Mouse (Mus musculus) kidney, embryonic 16.5 days (tissue): Measurements from ENCODE around the gene Entpd1. TPM values are rescaled to one million over a fixed set of nuclear protein-coding genes. Genes with fewer than 3 reads are reported as not detected.
"Not testable (repeated sequence)": the region's sequence is repeated elsewhere in the genome, so short reads cannot be mapped to it uniquely, and the experiment has no call there.

Source experiments
- ATAC-seq: fragments of 200-750 bp; cut with Nextera tagmentation; 2 replicates; pipeline ENCODE4 v1.8.0; 2017; ENCODE audit warnings: moderate TSS enrichment; ENCODE audit not compliant: low FRiP score, low TSS enrichment
- H3K27ac ChIP-seq: fragments of 300-500 bp; sonication (generic); 2 replicates; pipeline ENCODE4 v1.5.1; 2014; ENCODE audit warnings: low read length
- H3K27me3 ChIP-seq: fragments of 300-500 bp; sonication (generic); 2 replicates; pipeline ENCODE4 v1.6.1; 2014; ENCODE audit warnings: low read length, control low read depth, mixed read lengths; ENCODE audit not compliant: insufficient read depth
- H3K36me3 ChIP-seq: fragments of 300-500 bp; sonication (generic); 2 replicates; pipeline ENCODE4 v1.6.1; 2014; ENCODE audit warnings: low read length, control low read depth, mixed read lengths; ENCODE audit not compliant: insufficient read depth
- H3K4me1 ChIP-seq: fragments of 300-500 bp; sonication (generic); 2 replicates; pipeline ENCODE4 v1.6.1; 2014; ENCODE audit warnings: low read length, control low read depth, mixed read lengths; ENCODE audit not compliant: insufficient read depth
- H3K4me2 ChIP-seq: fragments of 300-500 bp; sonication (generic); replicated peaks from 2 replicates; pipeline ENCODE4 v1.6.1; 2014; ENCODE audit warnings: low read depth, low read length
- H3K4me3 ChIP-seq: fragments of 300-500 bp; sonication (generic); 2 replicates; pipeline ENCODE4 v1.5.1; 2014; ENCODE audit warnings: mild to moderate bottlenecking, low read length
- H3K9ac ChIP-seq: fragments of 300-500 bp; sonication (generic); replicated peaks from 2 replicates; pipeline ENCODE4 v1.6.1; 2014; ENCODE audit warnings: low read length
- H3K9me3 ChIP-seq: fragments of 300-500 bp; sonication (generic); 2 replicates; pipeline ENCODE4 v1.6.1; 2016; ENCODE audit warnings: low read length, control low read depth
- WGBS: fragments of 180-500 bp; shearing (Covaris S2); extraction: QIAGEN DNeasy Blood & Tissue Kit; methylation state at CpG from one replicate; pipeline ENCODE4 v1.1.7; 2014; 5-methylcytosine and 5-hydroxymethylcytosine counted together
- polyA plus RNA-seq: library from polyadenylated mRNA; unstranded; fragments of >200 nt; fragmentation: Nextera tagmentation; extraction: Ambion mirVana; gene quantifications from 2 replicates; pipeline ENCODE4 v1.2.1, GENCODE M21; 2015

Entpd1 gene
- polyA plus RNA-seq, 1 experiment from 2014 or later = 8.9 TPM

- Histone ChIP-seq H3K27me3 (no peaks in the 10 kb centered on the region), H3K4me1 (peaks cover 9% of the 10 kb centered on the region; the same call in 1 of the 2 replicates), H3K36me3 (no peaks in the 10 kb centered on the region), H3K4me3 (peak within 1 kb of the TSS; percentile 85), H3K9ac (peak within 1 kb of the TSS; percentile 72), H3K27ac (peak within 1 kb of the TSS; percentile 36; the same call in 1 of the 2 replicates), H3K9me3 (no peaks in the 10 kb centered on the region), H3K4me2 (peak within 1 kb of the TSS; percentile 76)
- under 1% methylated on average over 34 of the region's 34 CpGs for WGBS
- ATAC-seq = peak; percentile 96
Observed at GRCm38 (mm10) chr19:40588293-40588654, 23.9 kb upstream of the Entpd1 start, which contains the start of gene Aldh18a1. Aldh18a1 (minus strand) TSS chr19:40588463.

- Histone ChIP-seq H3K9ac (peak overlapping the region; percentile 72), H3K4me1 (peaks cover 9% of the 10 kb centered on the region; the same call in 1 of the 2 replicates), H3K9me3 (no peaks in the 10 kb centered on the region), H3K4me3 (peak overlapping the region; percentile 85), H3K36me3 (0 out of 2 replicates have a peak, but pooled peaks cover 3% of the 10 kb centered on the region), H3K4me2 (peak overlapping the region; percentile 76), H3K27ac (peak overlapping the region; percentile 36; the same call in 1 of the 2 replicates), H3K27me3 (no peaks in the 10 kb centered on the region)
- peak; percentile 67; the same call in 1 of the 2 replicates for ATAC-seq
- under 1% methylated on average over 18 of the region's 18 CpGs for WGBS
Observed at GRCm38 (mm10) chr19:40588847-40589529, 23.2 kb upstream of the Entpd1 start.

- H3K9ac ChIP-seq = peak overlapping the region; percentile 72
Observed at GRCm38 (mm10) chr19:40589530-40589880, 22.7 kb upstream of the Entpd1 start.

GRCm38 (mm10) chr19:40595231-40595630, 16.9 kb upstream of the Entpd1 start:
- H3K36me3 ChIP-seq = peaks cover 9% of the 10 kb centered on the region; the same call in 1 of the 2 replicates
- no peak for ATAC-seq
- no peak overlapping the region for H3K4me3 ChIP-seq
- no peaks in the 10 kb centered on the region for H3K27me3 ChIP-seq
- H3K9me3 ChIP-seq = no peaks in the 10 kb centered on the region
- H3K4me1 ChIP-seq = no peaks in the 10 kb centered on the region
- H3K9ac ChIP-seq = no peak overlapping the region
- WGBS = 92% methylated on average over 3 of the region's 3 CpGs
- no peak overlapping the region for H3K27ac ChIP-seq
- no peak overlapping the region for H3K4me2 ChIP-seq

More at GRCm38 (mm10) chr19:40589530-40589880, 22.7 kb upstream of the Entpd1 start:
- Histone ChIP-seq H3K36me3 (0 out of 2 replicates have a peak, but pooled peaks cover 4% of the 10 kb centered on the region), H3K27ac (peak overlapping the region; percentile 36; the same call in 1 of the 2 replicates), H3K4me2 (peak overlapping the region; percentile 76), H3K27me3 (no peaks in the 10 kb centered on the region), H3K4me3 (peak overlapping the region; percentile 85), H3K4me1 (peaks cover 9% of the 10 kb centered on the region; the same call in 1 of the 2 replicates), H3K9me3 (no peaks in the 10 kb centered on the region)
- under 1% methylated on average over 10 of the region's 10 CpGs for WGBS
- peak; percentile 3; the same call in 1 of the 2 replicates for ATAC-seq

- ATAC-seq = no peak
- no peaks in the 10 kb centered on the region for H3K27me3 ChIP-seq
- no peak overlapping the region for H3K27ac ChIP-seq
- no peak overlapping the region for H3K4me2 ChIP-seq
- H3K4me1 ChIP-seq = no peaks in the 10 kb centered on the region
- WGBS = 83% methylated on average over 8 of the region's 8 CpGs
- H3K9me3 ChIP-seq = no peaks in the 10 kb centered on the region
- H3K9ac ChIP-seq = no peak overlapping the region
- no peak overlapping the region for H3K4me3 ChIP-seq
- peaks cover 9% of the 10 kb centered on the region; the same call in 1 of the 2 replicates for H3K36me3 ChIP-seq
Observed at GRCm38 (mm10) chr19:40595831-40596230, 16.3 kb upstream of the Entpd1 start.

GRCm38 (mm10) chr19:40600846-40601245, 11.3 kb upstream of the Entpd1 start:
- not testable (repeated sequence) for H3K9me3 ChIP-seq, H3K27ac ChIP-seq, H3K9ac ChIP-seq, H3K4me3 ChIP-seq, H3K4me1 ChIP-seq, H3K27me3 ChIP-seq, H3K4me2 ChIP-seq, ATAC-seq
- H3K36me3 ChIP-seq = peaks cover 13% of the 10 kb centered on the region; the same call in 1 of the 2 replicates
- WGBS = 87% methylated on average over 5 of the region's 5 CpGs

- WGBS = 89% methylated on average over 3 of the region's 3 CpGs
- no peak overlapping the region for H3K4me2 ChIP-seq
- no peaks in the 10 kb centered on the region for H3K9me3 ChIP-seq
- H3K4me1 ChIP-seq = no peaks in the 10 kb centered on the region
- H3K36me3 ChIP-seq = peaks cover 19% of the 10 kb centered on the region; the same call in 1 of the 2 replicates
- no peaks in the 10 kb centered on the region for H3K27me3 ChIP-seq
- H3K9ac ChIP-seq = no peak overlapping the region
- ATAC-seq = no peak
- H3K4me3 ChIP-seq = no peak overlapping the region
- H3K27ac ChIP-seq = no peak overlapping the region
Observed at GRCm38 (mm10) chr19:40601870-40602269, 10.3 kb upstream of the Entpd1 start.

GRCm38 (mm10) chr19:40605189-40605588, 7.0 kb upstream of the Entpd1 start:
- H3K27ac ChIP-seq = no peak overlapping the region
- peaks cover 28% of the 10 kb centered on the region; the same call in 1 of the 2 replicates for H3K36me3 ChIP-seq
- no peak for ATAC-seq
- H3K4me2 ChIP-seq = no peak overlapping the region
- WGBS = 95% methylated on average over 9 of the region's 9 CpGs
- no peaks in the 10 kb centered on the region for H3K4me1 ChIP-seq
- no peak overlapping the region for H3K9ac ChIP-seq
- H3K4me3 ChIP-seq = no peak overlapping the region
- no peaks in the 10 kb centered on the region for H3K9me3 ChIP-seq
- no peaks in the 10 kb centered on the region for H3K27me3 ChIP-seq

- H3K4me3 ChIP-seq = no peak overlapping the region
- WGBS = 90% methylated on average over 6 of the region's 6 CpGs
- no peaks in the 10 kb centered on the region for H3K27me3 ChIP-seq
- H3K9me3 ChIP-seq = no peaks in the 10 kb centered on the region
- ATAC-seq = no peak
- H3K36me3 ChIP-seq = peaks cover 26% of the 10 kb centered on the region; the same call in 1 of the 2 replicates
- peaks cover 4% of the 10 kb centered on the region for H3K4me1 ChIP-seq
- no peak overlapping the region for H3K4me2 ChIP-seq
- H3K9ac ChIP-seq = no peak overlapping the region
- H3K27ac ChIP-seq = no peak overlapping the region
Observed at GRCm38 (mm10) chr19:40607676-40608075, 4.5 kb upstream of the Entpd1 start.

GRCm38 (mm10) chr19:40614811-40615210, 2.6 kb downstream of the Entpd1 start:
- Histone ChIP-seq H3K4me2 (no peak overlapping the region), H3K9ac (no peak overlapping the region), H3K4me3 (no peak overlapping the region), H3K4me1 (peaks cover 4% of the 10 kb centered on the region), H3K36me3 (no peaks in the 10 kb centered on the region), H3K9me3 (no peaks in the 10 kb centered on the region), H3K27ac (no peak overlapping the region), H3K27me3 (no peaks in the 10 kb centered on the region)
- WGBS = 75% methylated on average over 7 of the region's 7 CpGs
- no peak for ATAC-seq
